Mouse (Mus musculus): ENCODE measurements around the gene Tmem202. TPM values are rescaled to one million over a fixed set of nuclear protein-coding genes. Genes with fewer than 3 reads are reported as not detected.

The Tmem202 gene
- total and polyA plus RNA-seq, 3 experiments, result 0.20 to 0.64 TPM; not detected in 1

- H3K4me1 ChIP-seq (ENCODE audit: control insufficient read depth in 1 of 2, insufficient read depth in 2 of 2), result peaks cover 2 to 4% of the 10 kb centered on the region in 2 experiments; a peak in 2 of 4 replicates
- TF ChIP-seq MEF2A (IDR thresholded peaks at IDR 0.05; ENCODE audit: borderline replicate concordance, low read depth, low read length) (no peak), CTCF (conservative IDR thresholded peaks at IDR 0.05 in 1 of 2, IDR thresholded peaks at IDR 0.05 in 1 of 2; ENCODE audit: low read depth in 2 of 2, low read length in 2 of 2) (peak; percentile 49 to 91), SMC3 (IDR thresholded peaks at IDR 0.05; ENCODE audit: low read depth, low read length) (peak; percentile 83), POLR2A (IDR thresholded peaks at IDR 0.05; ENCODE audit: low read depth, low read length) (no peak), TCF12 (IDR thresholded peaks at IDR 0.05; ENCODE audit: low read depth, low read length) (peak; percentile 22; the same call in 1 of the 2 replicates), RAD21 (IDR thresholded peaks at IDR 0.05; ENCODE audit: low read depth, low read length) (peak; percentile 76), ZMIZ1 (IDR thresholded peaks at IDR 0.05; ENCODE audit: low read depth, low read length) (no peak), SIN3A (IDR thresholded peaks at IDR 0.05; ENCODE audit: low read length) (0 out of 2 replicates have a peak, but pooled peaks have one; percentile 17), JUND (conservative IDR thresholded peaks at IDR 0.05; ENCODE audit: low read depth, low read length) (no peak), MYC (IDR thresholded peaks at IDR 0.05; ENCODE audit: low read depth, low read length) (no peak), MAFK (IDR thresholded peaks at IDR 0.05; ENCODE audit: insufficient replicate concordance, low read length) (no peak), ZNF384 (IDR thresholded peaks at IDR 0.05; ENCODE audit: low read depth, low read length) (no peak), JUN (IDR thresholded peaks at IDR 0.05; ENCODE audit: insufficient read depth, low read depth, low read length) (no peak), RCOR1 (conservative IDR thresholded peaks at IDR 0.05; ENCODE audit: low read depth, low read length) (no peak), NRF1 (IDR thresholded peaks at IDR 0.05; ENCODE audit: low read depth, low read length) (no peak), POLR2AphosphoS2 (IDR thresholded peaks at IDR 0.05; ENCODE audit: low read depth, low read length) (no peak), ETS1 (conservative IDR thresholded peaks at IDR 0.05; ENCODE audit: low read depth, low read length) (no peak)
- DNase-seq (ENCODE audit: extremely low read depth), result peak; percentile 66
- H3K27ac ChIP-seq (ENCODE audit: insufficient read depth, low read depth), result no peak overlapping the region
- no peak overlapping the region for H3K4me3 ChIP-seq (replicated peaks in 1 of 3; ENCODE audit: low read depth in 2 of 3, low read length in 2 of 3, poor library complexity in 1 of 3)
- dilution Hi-C loops (cut with MboI; ENCODE audit: extremely low pct_ligation_motif_present, extremely low pct_unique_long_range_greater_than_20kb, low sequenced_read_pairs) (no loop called here), in situ Hi-C loops (cut with MboI; ENCODE audit: low pct_ligation_motif_present, low pct_unique_long_range_greater_than_20kb, low sequenced_read_pairs) (no loop called here)
- H3K9me3 ChIP-seq (replicated peaks; ENCODE audit: low read length), result no peaks in the 10 kb centered on the region
- H3K79me2 ChIP-seq (replicated peaks; ENCODE audit: control insufficient read depth, extremely low read depth, insufficient read depth, poor library complexity, severe bottlenecking), result no peaks in the 10 kb centered on the region
- H3K36me3 ChIP-seq (replicated peaks in 1 of 2; ENCODE audit: control insufficient read depth in 1 of 2, insufficient read depth in 1 of 2, low read length in 1 of 2), result no peaks in the 10 kb centered on the region
- H3K4me2 ChIP-seq (ENCODE audit: insufficient read depth, low read depth, poor library complexity, severe bottlenecking), result peak overlapping the region; percentile 29
- H3K9ac ChIP-seq (ENCODE audit: insufficient read depth, low read depth), result no peak overlapping the region; the same call in 1 of the 2 replicates
- H3K27me3 ChIP-seq (replicated peaks), result peaks cover 70% of the 10 kb centered on the region
These were observed 45.2 kb upstream of the Tmem202 start for GRCm38 (mm10) chr9:59584871-59585308.

- dilution Hi-C loops (cut with MboI; ENCODE audit: extremely low pct_ligation_motif_present, extremely low pct_unique_long_range_greater_than_20kb, low sequenced_read_pairs) (no loop called here), in situ Hi-C loops (cut with MboI; ENCODE audit: low pct_ligation_motif_present, low pct_unique_long_range_greater_than_20kb, low sequenced_read_pairs) (no loop called here)
- Histone ChIP-seq H3K36me3 (replicated peaks in 1 of 2; ENCODE audit: control insufficient read depth in 1 of 2, insufficient read depth in 1 of 2, low read length in 1 of 2) (no peaks in the 10 kb centered on the region), H3K4me1 (ENCODE audit: control insufficient read depth in 1 of 2, insufficient read depth in 2 of 2) (peaks cover 5 to 10% of the 10 kb centered on the region in 2 experiments), H3K4me2 (ENCODE audit: insufficient read depth, low read depth, poor library complexity, severe bottlenecking) (peak overlapping the region; percentile 83), H3K27me3 (replicated peaks) (peaks cover 71% of the 10 kb centered on the region), H3K9me3 (replicated peaks; ENCODE audit: low read length) (no peaks in the 10 kb centered on the region), H3K9ac (ENCODE audit: insufficient read depth, low read depth) (no peak overlapping the region), H3K79me2 (replicated peaks; ENCODE audit: control insufficient read depth, extremely low read depth, insufficient read depth, poor library complexity, severe bottlenecking) (no peaks in the 10 kb centered on the region), H3K4me3 (replicated peaks in 1 of 3; ENCODE audit: low read depth in 2 of 3, low read length in 2 of 3, poor library complexity in 1 of 3) (peak overlapping the region in 2 of 3 experiments; percentile 34 to 63), H3K27ac (ENCODE audit: insufficient read depth, low read depth) (no peak overlapping the region)
- TF ChIP-seq IRF4 (IDR thresholded peaks at IDR 0.05; ENCODE audit: low read depth, low read length), result no peak
- TF ChIP-seq E2F4 (IDR thresholded peaks at IDR 0.05; ENCODE audit: insufficient replicate concordance, low read depth, low read length), result no peak
- TF ChIP-seq NELFE (IDR thresholded peaks at IDR 0.05; ENCODE audit: low read depth, low read length), result no peak
- no peak for TF ChIP-seq RAD21 (IDR thresholded peaks at IDR 0.05; ENCODE audit: low read depth, low read length)
- DNase-seq (ENCODE audit: extremely low read depth), result no peak
These were observed 38.8 kb upstream of the Tmem202 start for GRCm38 (mm10) chr9:59578505-59578867.
